Mouse (Mus musculus) kidney, postnatal 0 days (tissue): ENCODE data around the gene Dnm2. TPM values are rescaled to one million over a fixed set of nuclear protein-coding genes. Genes with fewer than 3 reads are reported as not detected.

Experiments used
- ATAC-seq: fragments of 200-750 bp; cut with Nextera tagmentation; replicated peaks from 2 replicates; pipeline ENCODE4 v1.8.0; 2017; ENCODE audit warnings: low read depth, moderate number of reproducible peaks, moderate TSS enrichment, moderate library complexity; ENCODE audit not compliant: low FRiP score
- DNase-seq: peaks from one replicate; pipeline ENCODE4 v3.0.0-alpha.2; 2016; ENCODE audit warnings: low spot score
- H3K27ac ChIP-seq: fragments of 300-500 bp; sonication (generic); 2 replicates; pipeline ENCODE4 v1.5.1; 2014; ENCODE audit warnings: mild to moderate bottlenecking
- H3K27me3 ChIP-seq: fragments of 300-500 bp; sonication (generic); 2 replicates; pipeline ENCODE4 v1.6.1; 2014; ENCODE audit warnings: low read length, mixed read lengths; ENCODE audit not compliant: insufficient read depth
- H3K36me3 ChIP-seq: fragments of 300-500 bp; sonication (generic); 2 replicates; pipeline ENCODE4 v1.6.1; 2014; ENCODE audit warnings: low read length, mixed read lengths; ENCODE audit not compliant: insufficient read depth
- H3K4me1 ChIP-seq: fragments of 300-500 bp; sonication (generic); replicated peaks from 2 replicates; pipeline ENCODE4 v1.6.1; 2014; ENCODE audit warnings: antibody characterized with exemption, low read length, mixed read lengths; ENCODE audit not compliant: insufficient read depth
- H3K4me2 ChIP-seq: fragments of 300-500 bp; sonication (generic); 2 replicates; pipeline ENCODE4 v1.6.1; 2014; ENCODE audit warnings: mild to moderate bottlenecking, low read length, moderate library complexity, mixed read lengths
- H3K4me3 ChIP-seq: fragments of 300-500 bp; sonication (generic); replicated peaks from 2 replicates; pipeline ENCODE4 v1.5.1; 2014; ENCODE audit warnings: low read depth, low read length
- H3K9ac ChIP-seq: fragments of 300-500 bp; sonication (generic); 2 replicates; pipeline ENCODE4 v1.6.1; 2014; ENCODE audit warnings: low read depth, low read length
- H3K9me3 ChIP-seq: fragments of 300-500 bp; sonication (generic); replicated peaks from 2 replicates; pipeline ENCODE4 v1.6.1; 2016; ENCODE audit warnings: low read length, inconsistent platforms, mixed read lengths
- CTCF ChIP-seq: IDR thresholded peaks from 2 replicates; pipeline ENCODE4 v1.5.1; 2016; ENCODE audit warnings: antibody characterized with exemption, low read depth, mild to moderate bottlenecking, moderate library complexity
- WGBS: fragments of 180-500 bp; shearing (Covaris S2); extraction: QIAGEN DNeasy Blood & Tissue Kit; methylation state at CpG from one replicate; pipeline ENCODE4 v1.1.7; 2014; 5-methylcytosine and 5-hydroxymethylcytosine counted together
- polyA plus RNA-seq: library from polyadenylated mRNA; unstranded; fragments of >200 nt; fragmentation: Nextera tagmentation; extraction: Ambion mirVana; gene quantifications from 2 replicates; pipeline ENCODE4 v1.2.1, GENCODE M21; 2015

The Dnm2 gene
- polyA plus RNA-seq, 1 experiment from 2014 or later, result 68.0 TPM

DNA sequence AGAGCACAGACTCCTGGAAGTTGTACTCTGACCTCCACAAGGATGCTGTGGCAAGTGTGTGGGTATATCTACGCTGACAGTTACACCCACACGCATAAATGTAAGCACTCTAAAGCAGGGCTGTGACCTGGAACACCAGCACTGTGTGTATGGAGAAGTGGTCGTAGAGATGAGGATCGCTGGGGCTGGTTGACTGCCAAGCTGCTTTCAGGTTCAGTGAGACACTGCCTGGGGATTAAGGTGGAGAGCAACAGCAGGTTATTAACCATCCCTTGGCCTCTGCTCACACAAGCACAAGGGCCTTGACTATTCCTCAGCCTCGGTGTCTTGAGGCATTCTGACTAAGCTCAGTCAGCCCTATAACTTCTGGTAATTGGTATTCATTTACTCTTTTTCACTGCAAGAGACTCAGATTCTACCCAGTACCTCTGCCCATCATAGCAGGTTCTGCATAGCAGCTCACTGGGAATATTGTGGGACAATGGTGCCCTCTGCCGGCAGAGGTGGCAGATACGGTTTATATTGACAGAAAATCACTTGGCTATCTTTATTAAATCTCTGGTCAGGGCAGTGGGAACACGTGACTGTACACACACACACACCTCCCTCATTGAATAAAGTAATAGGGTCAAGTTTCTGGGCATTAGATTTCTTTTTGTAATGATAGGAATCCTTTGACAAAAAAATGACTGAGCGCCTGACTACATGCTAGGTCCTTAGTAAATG is 15.0 kb upstream of the Dnm2 start:
- H3K9ac ChIP-seq, result no peak overlapping the region
- no peak overlapping the region for H3K4me3 ChIP-seq
- H3K36me3 ChIP-seq, result peaks cover 27% of the 10 kb centered on the region
- H3K9me3 ChIP-seq, result no peaks in the 10 kb centered on the region
- DNase-seq (peak; percentile 87), ATAC-seq (peak; percentile 7; the same call in 1 of the 2 replicates)
- peak; percentile 82 for TF ChIP-seq CTCF
- WGBS, result 28% methylated on average over 9 of the region's 9 CpGs
- H3K27ac ChIP-seq, result no peak overlapping the region
- no peak overlapping the region for H3K4me2 ChIP-seq
- H3K27me3 ChIP-seq, result no peaks in the 10 kb centered on the region
- no peaks in the 10 kb centered on the region for H3K4me1 ChIP-seq

- Histone ChIP-seq H3K9me3 (no peaks in the 10 kb centered on the region), H3K9ac (peak within 1 kb of the TSS; percentile 74), H3K4me3 (peak within 1 kb of the TSS; percentile 80), H3K27ac (peak within 1 kb of the TSS; percentile 71), H3K27me3 (no peaks in the 10 kb centered on the region), H3K4me2 (peak within 1 kb of the TSS; percentile 94), H3K36me3 (peaks cover 16% of the 10 kb centered on the region; the same call in 1 of the 2 replicates), H3K4me1 (no peaks in the 10 kb centered on the region)
- ATAC-seq, result peak; percentile 95
- WGBS, result under 1% methylated on average over 53 of the region's 53 CpGs
- no peak for TF ChIP-seq CTCF
- DNase-seq, result peak; percentile 97
These were observed 12.8 kb upstream of the Dnm2 start, which contains the start of gene Qtrt1 for GRCm38 (mm10) chr9:21411669-21412550. TSS of gene Qtrt1 (plus strand) at chr9:21411837.

DNA sequence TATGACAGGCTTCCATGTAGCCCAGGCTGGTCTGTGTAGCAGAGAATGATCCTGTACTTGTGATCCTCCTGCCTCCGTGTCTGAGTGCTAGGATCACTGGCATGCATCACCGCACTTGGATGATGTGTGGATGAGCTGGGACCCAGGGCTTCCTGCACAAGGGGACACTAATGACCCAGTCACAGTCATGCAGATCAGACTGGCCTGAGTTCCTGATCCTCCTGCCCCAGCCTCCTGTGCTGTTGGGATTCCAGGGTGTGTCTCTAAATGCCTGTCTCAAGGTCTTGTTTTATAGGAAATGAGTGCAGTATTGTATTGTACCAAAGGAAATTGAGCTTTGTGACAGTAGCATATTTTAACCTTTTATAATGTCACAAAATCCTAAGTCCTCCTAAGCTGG is 6.8 kb upstream of the Dnm2 start:
- Histone ChIP-seq H3K9me3 (no peaks in the 10 kb centered on the region), H3K4me1 (no peaks in the 10 kb centered on the region), H3K36me3 (peaks cover 17% of the 10 kb centered on the region; the same call in 1 of the 2 replicates), H3K27ac (no peak overlapping the region), H3K27me3 (no peaks in the 10 kb centered on the region), H3K4me2 (no peak overlapping the region), H3K4me3 (no peak overlapping the region), H3K9ac (no peak overlapping the region)
- DNase-seq, result no peak
- WGBS, result 76% methylated on average over 2 of the region's 2 CpGs
- no peak for TF ChIP-seq CTCF
- no peak for ATAC-seq

GRCm38 (mm10) chr9:21419646-21420045 is 5.1 kb upstream of the Dnm2 start:
- Histone ChIP-seq H3K27ac (no peak overlapping the region), H3K27me3 (no peaks in the 10 kb centered on the region), H3K4me3 (no peak overlapping the region), H3K9me3 (no peaks in the 10 kb centered on the region), H3K4me1 (no peaks in the 10 kb centered on the region), H3K9ac (no peak overlapping the region), H3K4me2 (no peak overlapping the region), H3K36me3 (peaks cover 14% of the 10 kb centered on the region; the same call in 1 of the 2 replicates)
- no peak for TF ChIP-seq CTCF
- ATAC-seq (no peak), DNase-seq (no peak)
- 81% methylated on average over 2 of the region's 2 CpGs for WGBS

DNA sequence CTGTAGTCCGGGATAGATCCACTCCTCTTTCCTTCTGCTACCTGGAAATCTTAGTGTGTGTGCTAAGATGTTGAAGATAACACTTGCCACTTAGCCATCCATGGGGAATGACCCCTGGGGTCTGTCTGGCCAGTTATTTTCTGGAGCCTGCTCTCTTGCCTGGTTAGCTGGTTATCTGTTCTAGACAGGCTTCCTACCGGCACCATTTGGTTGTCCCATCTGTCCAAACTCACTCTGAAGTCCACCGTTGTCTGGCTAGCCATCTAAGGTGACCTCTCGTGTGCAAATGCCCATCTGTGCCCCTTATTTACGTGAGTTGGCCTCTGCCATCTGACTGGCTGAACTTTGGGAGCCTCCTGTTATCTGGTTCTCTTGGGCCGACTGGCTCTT is 843 bp downstream of the Dnm2 start:
- Histone ChIP-seq H3K27me3 (no peaks in the 10 kb centered on the region), H3K27ac (peak overlapping the region; percentile 95), H3K4me3 (peak overlapping the region; percentile 98), H3K4me1 (peaks cover 25% of the 10 kb centered on the region), H3K36me3 (no peaks in the 10 kb centered on the region), H3K9ac (peak overlapping the region; percentile 95), H3K4me2 (peak overlapping the region; percentile 88), H3K9me3 (no peaks in the 10 kb centered on the region)
- TF ChIP-seq CTCF, result no peak
- 3% methylated on average over 6 of the region's 6 CpGs for WGBS
- ATAC-seq, result no peak
- DNase-seq, result no peak

- H3K4me2 ChIP-seq, result peak overlapping the region; percentile 88
- peaks cover 25% of the 10 kb centered on the region for H3K4me1 ChIP-seq
- peak overlapping the region; percentile 98 for H3K4me3 ChIP-seq
- no peaks in the 10 kb centered on the region for H3K9me3 ChIP-seq
- no peak for TF ChIP-seq CTCF
- WGBS, result 0% methylated on average over 1 of the region's 1 CpGs
- H3K36me3 ChIP-seq, result no peaks in the 10 kb centered on the region
- H3K27me3 ChIP-seq, result no peaks in the 10 kb centered on the region
- peak; percentile 68 for DNase-seq
- ATAC-seq, result no peak
- peak overlapping the region; percentile 95 for H3K9ac ChIP-seq
- H3K27ac ChIP-seq, result peak overlapping the region; percentile 95
These were observed 1.3 kb downstream of the Dnm2 start for GRCm38 (mm10) chr9:21426013-21426412.
